Mouse (Mus musculus) thymus, adult 2 months (tissue): ENCODE data around the gene Cerk. TPM values are rescaled to one million over a fixed set of nuclear protein-coding genes. Genes with fewer than 3 reads are reported as not detected.

Experiments used
- DNase-seq: peaks from one replicate; pipeline ENCODE4 v3.0.0; 2021
- H3K27ac ChIP-seq: fragments of 200-500 bp; 2 replicates; pipeline ENCODE4 v1.5.1; 2012; ENCODE audit warnings: low read length, control low read depth; ENCODE audit not compliant: control insufficient read depth, insufficient read depth
- H3K27me3 ChIP-seq: fragments of 200-500 bp; 2 replicates; pipeline ENCODE4 v1.6.1; 2012; ENCODE audit warnings: mild to moderate bottlenecking, low read length, moderate library complexity, mixed read lengths; ENCODE audit not compliant: control insufficient read depth, insufficient read depth
- H3K36me3 ChIP-seq: fragments of 200-500 bp; 2 replicates; pipeline ENCODE4 v1.6.1; 2012; ENCODE audit warnings: mild to moderate bottlenecking, low read length, moderate library complexity; ENCODE audit not compliant: control insufficient read depth, insufficient read depth
- H3K4me1 ChIP-seq: fragments of 200-500 bp; replicated peaks from 2 replicates; pipeline ENCODE4 v1.6.1; 2012; ENCODE audit warnings: low read length; ENCODE audit not compliant: control insufficient read depth, insufficient read depth
- H3K4me3 ChIP-seq: fragments of 200-500 bp; 2 replicates; pipeline ENCODE4 v1.5.1; 2012; ENCODE audit warnings: mild to moderate bottlenecking, low read length, control low read depth, moderate library complexity; ENCODE audit not compliant: control insufficient read depth, insufficient read depth
- CTCF ChIP-seq: fragments of 200-500 bp; IDR thresholded peaks from 2 replicates; pipeline ENCODE4 v1.5.1; 2012; ENCODE audit warnings: mild to moderate bottlenecking, control low read depth, low read length, moderate library complexity, borderline replicate concordance; ENCODE audit not compliant: control insufficient read depth, poor library complexity, insufficient read depth; ENCODE audit errors: extremely low read depth
- POLR2A ChIP-seq: fragments of 200-500 bp; IDR thresholded peaks from 2 replicates; pipeline ENCODE4 v1.6.1; 2012; ENCODE audit warnings: mild to moderate bottlenecking, low read length, control low read depth, moderate library complexity; ENCODE audit not compliant: control insufficient read depth, poor library complexity, insufficient read depth; ENCODE audit errors: extremely low read depth
- WGBS: fragments of 180-500 bp; shearing (Covaris S2); methylation state at CpG from one replicate; pipeline ENCODE4 v1.1.7; 2018; 5-methylcytosine and 5-hydroxymethylcytosine counted together
- polyA plus RNA-seq: library from polyadenylated mRNA; depleted of rRNA; stranded (reverse); fragments of >200 nt; gene quantifications from 2 replicates; pipeline ENCODE4 v1.2.3, GENCODE M21; 2012

The Cerk gene
- polyA plus RNA-seq, 1 experiment = 180 TPM

DNA sequence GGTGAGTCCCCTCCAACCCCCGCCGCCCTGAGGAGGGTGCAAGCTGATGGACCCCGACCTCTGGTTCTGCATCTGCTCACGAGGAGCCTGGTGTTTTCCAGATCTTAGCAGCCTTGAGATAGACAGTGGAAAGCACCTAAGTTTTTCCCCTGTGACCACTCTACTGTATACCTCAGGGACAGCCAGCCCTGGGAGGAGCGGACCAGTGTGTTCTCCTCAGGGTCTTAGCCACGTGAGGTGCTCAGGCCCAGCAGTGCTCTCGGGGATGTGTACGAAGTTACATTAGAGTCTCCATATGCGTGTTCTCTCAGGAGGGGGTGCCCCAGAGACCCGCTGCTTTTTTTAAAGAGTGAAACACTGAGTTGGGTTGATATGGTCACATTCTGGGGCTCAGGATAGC, 55.3 kb downstream of the Cerk start:
- Histone ChIP-seq H3K27ac (no peak overlapping the region), H3K4me1 (no peaks in the 10 kb centered on the region), H3K27me3 (no peaks in the 10 kb centered on the region), H3K4me3 (no peak overlapping the region), H3K36me3 (peaks cover 4% of the 10 kb centered on the region; the same call in 1 of the 2 replicates)
- DNase-seq = no peak
- TF ChIP-seq CTCF = no peak
- no peak for TF ChIP-seq POLR2A
- 92% methylated on average over 10 of the region's 10 CpGs for WGBS

DNA sequence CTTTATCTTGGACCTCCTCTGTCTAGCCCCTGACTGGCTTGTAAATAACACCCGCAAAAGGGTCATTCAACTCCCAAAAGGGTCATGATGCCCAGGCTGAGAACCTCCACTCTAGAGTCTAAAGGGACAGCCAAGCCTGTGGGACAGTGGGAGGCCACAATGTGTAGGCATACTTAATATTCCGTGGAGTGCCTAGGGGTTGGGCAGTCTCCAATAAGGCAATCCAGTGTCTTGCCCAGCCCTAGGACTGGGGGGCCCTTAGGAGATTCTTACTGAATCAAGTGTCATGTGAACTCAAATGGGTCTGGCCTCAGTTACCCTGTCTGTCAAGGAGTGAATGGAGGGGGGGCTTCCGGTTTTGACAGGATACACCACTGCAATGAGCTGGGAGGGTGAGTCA, 56.9 kb downstream of the Cerk start:
- TF ChIP-seq CTCF (no peak), POLR2A (no peak)
- WGBS = 94% methylated on average over 3 of the region's 3 CpGs
- Histone ChIP-seq H3K4me3 (no peak overlapping the region), H3K27ac (no peak overlapping the region), H3K36me3 (peaks cover 4% of the 10 kb centered on the region; the same call in 1 of the 2 replicates), H3K4me1 (no peaks in the 10 kb centered on the region), H3K27me3 (no peaks in the 10 kb centered on the region)
- DNase-seq = no peak

DNA sequence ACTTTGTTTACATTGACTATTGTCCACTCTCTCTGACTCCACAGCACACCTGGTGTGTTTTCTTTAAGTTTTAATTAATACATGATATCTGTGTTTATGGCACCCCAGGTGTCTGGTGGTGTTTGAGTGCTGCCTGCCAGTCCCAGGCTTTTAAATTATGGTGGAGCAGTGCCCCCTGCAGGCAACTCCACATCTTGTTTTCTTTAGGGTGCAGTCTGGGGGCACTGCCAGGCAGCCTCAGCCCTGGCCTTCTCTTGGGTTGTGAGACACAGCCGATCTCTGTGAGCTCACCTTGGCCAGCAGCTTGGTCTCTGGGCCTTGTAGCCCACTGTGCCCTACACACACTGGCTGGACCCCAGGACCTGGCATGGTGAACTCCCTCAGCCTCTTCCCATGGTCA, 61.6 kb downstream of the Cerk start:
- H3K4me3 ChIP-seq = no peak overlapping the region
- H3K36me3 ChIP-seq = peaks cover 4% of the 10 kb centered on the region; the same call in 1 of the 2 replicates
- no peaks in the 10 kb centered on the region for H3K27me3 ChIP-seq
- H3K27ac ChIP-seq = no peak overlapping the region
- no peak for TF ChIP-seq POLR2A
- peak; percentile 77; the same call in 1 of the 2 replicates for TF ChIP-seq CTCF
- peak; percentile 81 for DNase-seq
- no peaks in the 10 kb centered on the region for H3K4me1 ChIP-seq
- WGBS = 56% methylated on average over 1 of the region's 1 CpGs

DNA sequence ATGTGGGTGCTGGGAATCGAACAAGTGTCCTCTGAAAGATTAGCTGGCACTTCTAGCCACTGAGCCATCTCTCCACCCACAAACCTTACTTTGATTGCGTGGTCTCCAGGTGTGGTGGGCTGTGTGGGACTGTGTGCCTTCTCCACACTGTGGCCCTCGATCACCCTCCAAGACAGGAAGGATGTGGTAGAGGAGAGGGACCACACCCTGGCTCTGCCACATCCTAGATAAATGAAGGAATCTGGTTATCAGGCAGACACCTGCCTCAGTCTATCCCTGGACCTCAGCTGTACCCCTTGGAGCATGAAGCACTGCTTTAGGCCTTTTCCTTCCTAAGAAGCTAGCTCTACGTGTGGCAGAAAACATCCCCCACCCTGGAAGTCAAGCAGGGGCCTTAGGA, 62.5 kb downstream of the Cerk start:
- Histone ChIP-seq H3K27me3 (no peaks in the 10 kb centered on the region), H3K4me3 (no peak overlapping the region), H3K4me1 (no peaks in the 10 kb centered on the region), H3K36me3 (peaks cover 4% of the 10 kb centered on the region; the same call in 1 of the 2 replicates), H3K27ac (no peak overlapping the region)
- WGBS = 55% methylated on average over 4 of the region's 4 CpGs
- TF ChIP-seq CTCF (no peak), POLR2A (no peak)
- no peak for DNase-seq

DNA sequence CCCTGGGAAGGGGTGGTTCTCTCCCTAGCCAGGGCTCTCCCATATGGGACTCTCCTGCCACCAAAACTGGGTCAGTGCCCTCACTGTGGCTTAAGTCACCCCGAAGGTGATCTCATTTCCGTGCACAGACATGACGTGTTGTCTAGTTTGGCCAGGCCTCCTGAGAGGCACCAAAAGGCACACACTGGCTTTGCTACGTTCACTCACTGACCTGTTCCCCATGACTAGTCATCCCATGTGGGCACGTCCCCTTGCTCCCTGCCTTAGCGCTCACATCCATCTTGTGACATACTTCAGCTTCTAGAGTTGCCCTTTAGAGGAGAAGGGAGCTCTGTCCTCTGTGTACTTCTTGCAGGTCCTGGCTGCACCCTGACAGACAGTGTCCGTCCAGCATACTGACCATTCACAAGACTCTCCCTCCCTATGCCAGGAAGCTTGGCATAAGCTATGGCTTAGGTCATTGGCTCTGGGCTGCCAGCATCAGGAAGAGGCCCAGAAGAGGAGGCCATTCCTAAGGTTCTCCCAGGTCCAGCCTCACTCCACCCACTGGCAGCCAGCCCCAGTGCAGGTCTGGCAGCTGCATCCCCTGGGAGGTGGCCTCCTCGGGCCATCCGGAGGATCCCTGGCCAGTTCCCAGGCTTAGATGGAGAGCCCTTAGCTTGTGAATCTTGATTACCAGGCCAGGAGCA, 63.5 kb downstream of the Cerk start:
- no peak overlapping the region for H3K27ac ChIP-seq
- no peaks in the 10 kb centered on the region for H3K4me1 ChIP-seq
- 95% methylated on average over 9 of the region's 9 CpGs for WGBS
- DNase-seq = no peak
- H3K36me3 ChIP-seq = peaks cover 4% of the 10 kb centered on the region; the same call in 1 of the 2 replicates
- no peaks in the 10 kb centered on the region for H3K27me3 ChIP-seq
- H3K4me3 ChIP-seq = no peak overlapping the region
- TF ChIP-seq POLR2A = no peak
- no peak for TF ChIP-seq CTCF

DNA sequence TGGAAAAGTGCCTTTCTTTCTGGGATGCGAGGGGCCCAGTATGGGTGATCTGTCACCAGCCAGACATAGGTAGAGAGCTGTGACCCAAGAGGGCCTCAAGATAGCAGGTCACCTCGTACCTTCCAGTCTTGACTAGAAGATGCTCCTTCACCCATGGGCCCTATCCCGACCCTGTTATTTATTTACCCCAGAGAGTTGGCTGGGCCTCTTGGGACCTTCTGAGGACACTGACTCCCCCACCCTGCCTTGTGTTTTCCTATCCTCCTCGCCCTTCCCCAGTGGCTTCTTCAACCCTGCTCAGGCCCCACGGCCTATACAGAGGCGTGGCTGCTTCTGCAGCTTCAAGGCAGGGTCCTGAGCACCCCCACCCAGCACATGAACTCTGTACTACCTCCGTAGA, 66.8 kb downstream of the Cerk start:
- H3K4me3 ChIP-seq = no peak overlapping the region
- no peak for DNase-seq
- H3K27ac ChIP-seq = no peak overlapping the region
- no peak for TF ChIP-seq POLR2A
- H3K36me3 ChIP-seq = no peaks in the 10 kb centered on the region
- WGBS = 98% methylated on average over 7 of the region's 7 CpGs
- H3K27me3 ChIP-seq = no peaks in the 10 kb centered on the region
- H3K4me1 ChIP-seq = 0 out of 2 replicates have a peak, but pooled peaks cover 1% of the 10 kb centered on the region
